Mouse (Mus musculus): ENCODE data around the gene Tmem104.

- TF ChIP-seq POLR2A (IDR thresholded peaks at IDR 0.05; ENCODE audit: insufficient read length, low read depth) = no peak
- TF ChIP-seq REST (IDR thresholded peaks at IDR 0.05; ENCODE audit: insufficient read depth, insufficient read length) = no peak
- no peak for TF ChIP-seq USF1 (IDR thresholded peaks at IDR 0.05; ENCODE audit: low read depth)
- no peak for TF ChIP-seq MAX (IDR thresholded peaks at IDR 0.05; ENCODE audit: low read depth)
- no peak for TF ChIP-seq MYOD1 (IDR thresholded peaks at IDR 0.05; ENCODE audit: control insufficient read depth in 1 of 3, insufficient read length in 2 of 3, low read depth in 2 of 3)
- no peak for TF ChIP-seq E2F4 (IDR thresholded peaks at IDR 0.05; ENCODE audit: insufficient read depth)
- no peak for TF ChIP-seq TCF3 (IDR thresholded peaks at IDR 0.05; ENCODE audit: insufficient read length, low read depth)
- TF ChIP-seq TCF12 (IDR thresholded peaks at IDR 0.05; ENCODE audit: insufficient read depth, poor library complexity, severe bottlenecking) = no peak
- TF ChIP-seq CEBPB (IDR thresholded peaks at IDR 0.05; ENCODE audit: insufficient read depth, poor library complexity, severe bottlenecking) = no peak
Observed at GRCm38 (mm10) chr11:115162205-115162601, 25.1 kb upstream of the Tmem104 start.

Data from myocyte (in vitro differentiated cells).